Comparison of ENCODE assay signal across 26 mouse cellular contexts in genomic region chr2:152941776-152942175, GRCm38 (mm10). TPM values are rescaled to one million over a fixed set of nuclear protein-coding genes. Genes with fewer than 3 reads are reported as not detected.
DNase-seq lines count a peak whose midpoint lies in the region; ATAC-seq lines count a peak whose summit lies in the region.
"Had no signal": no experiment of that assay in that cellular context is flagged by ENCODE, and none has a peak within 500 bp of the region (broad histone marks: within the 10 kb centered on the region; RNA-seq: fewer than 3 reads in every experiment).

No protein-coding gene starts in this region.

- H3K4me2 ChIP-seq in midbrain, embryonic 13.5 days (replicated peaks), result no peak overlapping the region
- no peak overlapping the region for H3K4me2 ChIP-seq in midbrain, embryonic 11.5 days

- H3K9me3 ChIP-seq in midbrain, embryonic 13.5 days, result no peaks in the 10 kb centered on the region
- H3K9me3 ChIP-seq in midbrain, embryonic 11.5 days (ENCODE audit: control insufficient read depth, low read length), result no peaks in the 10 kb centered on the region
- H3K9me3 ChIP-seq: embryonic facial prominence, embryonic 12.5 days; embryonic facial prominence, embryonic 15.5 days had no signal

- ATAC-seq in midbrain, embryonic 13.5 days, result 0 out of 2 replicates have a peak, but pooled peaks have one; percentile 9
- no peak for ATAC-seq in midbrain, embryonic 11.5 days (ENCODE audit: low FRiP score)
- ATAC-seq: activated CD4-positive, CD25-positive, alpha-beta regulatory T cell, adult 4 months; forebrain, embryonic 14.5 days; forebrain, postnatal 0 days had no signal

- peaks cover 79% of the 10 kb centered on the region for H3K27me3 ChIP-seq in midbrain, embryonic 13.5 days
- H3K27me3 ChIP-seq in midbrain, embryonic 11.5 days (ENCODE audit: control insufficient read depth, insufficient read depth, low read length), result peaks cover 51% of the 10 kb centered on the region

- WGBS in midbrain, embryonic 13.5 days, result 48% methylated on average over 7 of the region's 7 CpGs
- 37% methylated on average over 7 of the region's 7 CpGs for WGBS in midbrain, embryonic 11.5 days

- no peak overlapping the region for H3K27ac ChIP-seq in midbrain, embryonic 13.5 days
- H3K27ac ChIP-seq in midbrain, embryonic 11.5 days (ENCODE audit: low read depth, low read length), result no peak overlapping the region
- H3K27ac ChIP-seq: embryonic facial prominence, embryonic 12.5 days; embryonic facial prominence, embryonic 15.5 days; gastrocnemius, adult 2 months; hindbrain, embryonic 14.5 days; hindbrain, postnatal 0 days had no signal

- H3K9ac ChIP-seq in midbrain, embryonic 13.5 days (replicated peaks), result no peak overlapping the region
- H3K9ac ChIP-seq in midbrain, embryonic 11.5 days (ENCODE audit: low read length), result no peak overlapping the region
- H3K9ac ChIP-seq: embryonic facial prominence, embryonic 12.5 days; embryonic facial prominence, embryonic 15.5 days; forebrain, postnatal 0 days; hindbrain, embryonic 14.5 days had no signal

- no peaks in the 10 kb centered on the region for H3K36me3 ChIP-seq in midbrain, embryonic 13.5 days
- H3K36me3 ChIP-seq in midbrain, embryonic 11.5 days (ENCODE audit: control insufficient read depth, insufficient read depth, low read length), result no peaks in the 10 kb centered on the region
- H3K36me3 ChIP-seq: embryonic facial prominence, embryonic 12.5 days; embryonic facial prominence, embryonic 15.5 days had no signal

- no peak overlapping the region for H3K4me3 ChIP-seq in midbrain, embryonic 13.5 days (replicated peaks)
- no peak overlapping the region for H3K4me3 ChIP-seq in midbrain, embryonic 11.5 days (ENCODE audit: low read depth, low read length)
- H3K4me3 ChIP-seq: embryonic facial prominence, embryonic 12.5 days; gastrocnemius, adult 2 months had no signal

- peak; percentile 51 to 61 for DNase-seq in cerebellum, postnatal 10 days
- DNase-seq in cerebellum, adult 11-12 months, result no peak
- no peak for DNase-seq in midbrain, embryonic 11.5 days (ENCODE audit: low spot score, missing footprints)
- DNase-seq in thymus, postnatal 0 days (ENCODE audit: low spot score), result peak; percentile 40
- no peak for DNase-seq in thymus, postnatal 36 days
- DNase-seq: adrenal gland, adult 8-10 months; adrenal gland, postnatal 25 days; cerebellum, adult 18-20 months; cerebellum, adult 9-10 months; cerebellum, postnatal 25 days; forebrain, postnatal 0 days; gastrocnemius, adult 2 months; gastrocnemius, postnatal 14 days had no signal

- H3K4me1 ChIP-seq in midbrain, embryonic 13.5 days (replicated peaks), result peaks cover 16% of the 10 kb centered on the region
- H3K4me1 ChIP-seq in midbrain, embryonic 11.5 days (ENCODE audit: control insufficient read depth, insufficient read depth, low read length), result peaks cover 4% of the 10 kb centered on the region; the same call in 1 of the 2 replicates

RNA-seq across cellular contexts. Expression of gene Foxs1, which starts 8.8 kb away (rescaled TPM):
- 3.4 and 3.6 TPM in 2 replicates for polyA plus RNA-seq in midbrain, embryonic 13.5 days (2015; fragmentation: Nextera tagmentation; extraction: Ambion mirVana)
- polyA plus RNA-seq in midbrain, embryonic 11.5 days (2014; fragmentation: Nextera tagmentation; extraction: Ambion mirVana), result 2.1 and 2.6 TPM in 2 replicates
- polyA plus RNA-seq in thymus, postnatal 0 days (2015; fragmentation: Nextera tagmentation; extraction: Ambion mirVana), result 3.6 and 4.3 TPM in 2 replicates
- polyA plus RNA-seq: activated CD4-positive, CD25-positive, alpha-beta regulatory T cell, adult 4 months had no signal

RNA-seq across cellular contexts. Expression of gene Dusp15, which starts 9.7 kb away (rescaled TPM):
- polyA plus RNA-seq in midbrain, embryonic 13.5 days (2015; fragmentation: Nextera tagmentation; extraction: Ambion mirVana), result 3.5 and 6.3 TPM in 2 replicates
- 0.46 and 0.89 TPM in 2 replicates for polyA plus RNA-seq in midbrain, embryonic 11.5 days (2014; fragmentation: Nextera tagmentation; extraction: Ambion mirVana)
- 1.0 and 1.2 TPM in 2 replicates for polyA plus RNA-seq in thymus, postnatal 0 days (2015; fragmentation: Nextera tagmentation; extraction: Ambion mirVana)
- polyA plus RNA-seq: activated CD4-positive, CD25-positive, alpha-beta regulatory T cell, adult 4 months; heart, embryonic 14.5 days; heart, postnatal 0 days had no signal

RNA-seq across cellular contexts. Expression of gene Ttll9, which starts 20.5 kb away (rescaled TPM):
- 3.4 and 3.9 TPM in 2 replicates for polyA plus RNA-seq in midbrain, embryonic 13.5 days (2015; fragmentation: Nextera tagmentation; extraction: Ambion mirVana)
- polyA plus RNA-seq in midbrain, embryonic 11.5 days (2014; fragmentation: Nextera tagmentation; extraction: Ambion mirVana), result 1.1 and 2.0 TPM in 2 replicates
- polyA plus RNA-seq in thymus, postnatal 0 days (2015; fragmentation: Nextera tagmentation; extraction: Ambion mirVana), result 3.0 and 3.3 TPM in 2 replicates

RNA-seq across cellular contexts. Expression of gene Mylk2, which starts 30.6 kb away (rescaled TPM):
- 0.06 and 0.07 TPM in 2 replicates for polyA plus RNA-seq in midbrain, embryonic 13.5 days (2015; fragmentation: Nextera tagmentation; extraction: Ambion mirVana)
- not detected in 2 replicates for polyA plus RNA-seq in midbrain, embryonic 11.5 days (2014; fragmentation: Nextera tagmentation; extraction: Ambion mirVana)
- 0.05 and 0.10 TPM in 2 replicates for polyA plus RNA-seq in thymus, postnatal 0 days (2015; fragmentation: Nextera tagmentation; extraction: Ambion mirVana)
- polyA plus RNA-seq: activated CD4-positive, CD25-positive, alpha-beta regulatory T cell, adult 4 months; brain, embryonic 14.5 days; forebrain, embryonic 11.5 days; forebrain, embryonic 14.5 days; forebrain, postnatal 0 days; frontal cortex, adult 2 months; heart, embryonic 11.5 days; heart, embryonic 14.5 days; hindbrain, embryonic 14.5 days had no signal

Comparison
In these comparisons a context has a peak if more than half of its experiments do, and no peak if none do; other contexts are left out.
1. DNase-seq: peak in cerebellum, postnatal 10 days (2 of 2) and thymus, postnatal 0 days (single experiment); none in cerebellum, adult 11-12 months (single experiment), midbrain, embryonic 11.5 days (single experiment) and thymus, postnatal 36 days (0 of 2).